Mouse (Mus musculus) midbrain, embryonic 16.5 days (tissue): ENCODE results near the gene Wasf3. TPM values are rescaled to one million over a fixed set of nuclear protein-coding genes. Genes with fewer than 3 reads are reported as not detected.

ENCODE experiments used
- ATAC-seq: fragments of 200-750 bp; cut with Nextera tagmentation; 2 replicates; pipeline ENCODE4 v1.8.0; 2017; ENCODE audit warnings: moderate TSS enrichment
- H3K27ac ChIP-seq: fragments of 300-500 bp; sonication (generic); 2 replicates; pipeline ENCODE4 v1.5.1; 2014; ENCODE audit warnings: mild to moderate bottlenecking, low read length, mixed read lengths
- H3K27me3 ChIP-seq: fragments of 300-500 bp; sonication (generic); 2 replicates; pipeline ENCODE4 v1.6.1; 2014; ENCODE audit warnings: low read depth, low read length, mixed read lengths; ENCODE audit not compliant: control insufficient read depth, insufficient read depth
- H3K36me3 ChIP-seq: fragments of 300-500 bp; sonication (generic); 2 replicates; pipeline ENCODE4 v1.6.1; 2014; ENCODE audit warnings: mild to moderate bottlenecking, low read length, moderate library complexity, mixed read lengths; ENCODE audit not compliant: control insufficient read depth, insufficient read depth
- H3K4me1 ChIP-seq: fragments of 300-500 bp; sonication (generic); 2 replicates; pipeline ENCODE4 v1.6.1; 2014; ENCODE audit warnings: mild to moderate bottlenecking, low read length, mixed read lengths; ENCODE audit not compliant: control insufficient read depth, insufficient read depth
- H3K4me2 ChIP-seq: fragments of 300-500 bp; sonication (generic); 2 replicates; pipeline ENCODE4 v1.6.1; 2014; ENCODE audit warnings: mild to moderate bottlenecking, low read length, mixed read lengths
- H3K4me3 ChIP-seq: fragments of 300-500 bp; sonication (generic); 2 replicates; pipeline ENCODE4 v1.5.1; 2014; ENCODE audit warnings: low read depth, mild to moderate bottlenecking, low read length, moderate library complexity, mixed read lengths
- H3K9ac ChIP-seq: fragments of 300-500 bp; sonication (generic); 2 replicates; pipeline ENCODE4 v1.6.1; 2014; ENCODE audit warnings: low read depth, low read length, mixed read lengths
- H3K9me3 ChIP-seq: fragments of 300-500 bp; sonication (generic); replicated peaks from 2 replicates; pipeline ENCODE4 v1.6.1; 2014; ENCODE audit warnings: mild to moderate bottlenecking, low read length, mixed read lengths; ENCODE audit not compliant: control insufficient read depth, poor library complexity, severe bottlenecking
- WGBS: fragments of 180-500 bp; shearing (Covaris S2); extraction: QIAGEN DNeasy Blood & Tissue Kit; methylation state at CpG from one replicate; pipeline ENCODE4 v1.1.7; 2014; 5-methylcytosine and 5-hydroxymethylcytosine counted together
- polyA plus RNA-seq: library from polyadenylated mRNA; unstranded; fragments of >200 nt; fragmentation: Nextera tagmentation; extraction: Ambion mirVana; gene quantifications from 2 replicates; pipeline ENCODE4 v1.2.1, GENCODE M21; 2015

Wasf3 gene
- polyA plus RNA-seq, 1 experiment from 2014 or later = 21.4 TPM

GRCm38 (mm10) chr5:146446633-146447032 lies 61.8 kb downstream of the Wasf3 start:
- H3K4me3 ChIP-seq = no peak overlapping the region

GRCm38 (mm10) chr5:146451592-146452254 lies 66.9 kb downstream of the Wasf3 start:
- Histone ChIP-seq H3K4me1 (no peaks in the 10 kb centered on the region), H3K27me3 (no peaks in the 10 kb centered on the region), H3K36me3 (peaks cover 12% of the 10 kb centered on the region), H3K9me3 (no peaks in the 10 kb centered on the region), H3K4me3 (no peak overlapping the region), H3K9ac (no peak overlapping the region), H3K27ac (no peak overlapping the region), H3K4me2 (no peak overlapping the region)
- no peak for ATAC-seq
- WGBS = 71% methylated on average over 11 of the region's 11 CpGs

More at GRCm38 (mm10) chr5:146446633-146447032, 61.8 kb downstream of the Wasf3 start:
- Histone ChIP-seq H3K9me3 (no peaks in the 10 kb centered on the region), H3K9ac (no peak overlapping the region), H3K36me3 (peaks cover 2% of the 10 kb centered on the region; the same call in 1 of the 2 replicates), H3K27me3 (no peaks in the 10 kb centered on the region), H3K4me1 (no peaks in the 10 kb centered on the region), H3K27ac (no peak overlapping the region), H3K4me2 (no peak overlapping the region)
- no peak for ATAC-seq
- WGBS = 76% methylated on average over 2 of the region's 2 CpGs

GRCm38 (mm10) chr5:146453556-146453955 lies 68.8 kb downstream of the Wasf3 start:
- ATAC-seq = no peak
- H3K9ac ChIP-seq = no peak overlapping the region
- H3K4me1 ChIP-seq = no peaks in the 10 kb centered on the region
- peaks cover 12% of the 10 kb centered on the region for H3K36me3 ChIP-seq
- 93% methylated on average over 6 of the region's 6 CpGs for WGBS
- no peak overlapping the region for H3K4me3 ChIP-seq
- H3K27me3 ChIP-seq = no peaks in the 10 kb centered on the region
- no peak overlapping the region for H3K4me2 ChIP-seq
- H3K9me3 ChIP-seq = no peaks in the 10 kb centered on the region
- no peak overlapping the region for H3K27ac ChIP-seq

GRCm38 (mm10) chr5:146461612-146462011 lies 76.8 kb downstream of the Wasf3 start:
- no peaks in the 10 kb centered on the region for H3K27me3 ChIP-seq
- H3K36me3 ChIP-seq = peaks cover 15% of the 10 kb centered on the region
- H3K27ac ChIP-seq = no peak overlapping the region
- WGBS = 85% methylated on average over 8 of the region's 8 CpGs
- no peak overlapping the region for H3K9ac ChIP-seq
- no peak for ATAC-seq
- H3K4me1 ChIP-seq = no peaks in the 10 kb centered on the region
- H3K9me3 ChIP-seq = no peaks in the 10 kb centered on the region
- H3K4me2 ChIP-seq = no peak overlapping the region
- H3K4me3 ChIP-seq = no peak overlapping the region

- Histone ChIP-seq H3K27ac (no peak overlapping the region), H3K36me3 (peaks cover 10% of the 10 kb centered on the region), H3K4me2 (no peak overlapping the region), H3K27me3 (no peaks in the 10 kb centered on the region), H3K4me1 (no peaks in the 10 kb centered on the region), H3K4me3 (no peak overlapping the region), H3K9me3 (no peaks in the 10 kb centered on the region), H3K9ac (no peak overlapping the region)
- ATAC-seq = no peak
- WGBS = 95% methylated on average over 19 of the region's 19 CpGs
Observed at GRCm38 (mm10) chr5:146466663-146467062, 81.9 kb downstream of the Wasf3 start.

GRCm38 (mm10) chr5:146468311-146468710 lies 83.5 kb downstream of the Wasf3 start:
- ATAC-seq = no peak
- no peaks in the 10 kb centered on the region for H3K27me3 ChIP-seq
- H3K9me3 ChIP-seq = no peaks in the 10 kb centered on the region
- no peak overlapping the region for H3K4me3 ChIP-seq
- WGBS = 88% methylated on average over 9 of the region's 9 CpGs
- peaks cover 6% of the 10 kb centered on the region for H3K36me3 ChIP-seq
- no peaks in the 10 kb centered on the region for H3K4me1 ChIP-seq
- H3K4me2 ChIP-seq = no peak overlapping the region
- no peak overlapping the region for H3K27ac ChIP-seq
- no peak overlapping the region for H3K9ac ChIP-seq

GRCm38 (mm10) chr5:146470821-146471220 lies 86.0 kb downstream of the Wasf3 start:
- no peak overlapping the region for H3K4me3 ChIP-seq
- WGBS = 92% methylated on average over 9 of the region's 9 CpGs
- no peaks in the 10 kb centered on the region for H3K4me1 ChIP-seq
- no peak for ATAC-seq
- peaks cover 6% of the 10 kb centered on the region for H3K36me3 ChIP-seq
- no peak overlapping the region for H3K4me2 ChIP-seq
- H3K27ac ChIP-seq = no peak overlapping the region
- no peak overlapping the region for H3K9ac ChIP-seq
- no peaks in the 10 kb centered on the region for H3K27me3 ChIP-seq
- no peaks in the 10 kb centered on the region for H3K9me3 ChIP-seq

- no peak for ATAC-seq
- Histone ChIP-seq H3K27ac (no peak overlapping the region), H3K9ac (no peak overlapping the region), H3K36me3 (peaks cover 6% of the 10 kb centered on the region), H3K4me1 (no peaks in the 10 kb centered on the region), H3K9me3 (no peaks in the 10 kb centered on the region), H3K27me3 (no peaks in the 10 kb centered on the region), H3K4me3 (no peak overlapping the region), H3K4me2 (no peak overlapping the region)
- WGBS = 86% methylated on average over 5 of the region's 5 CpGs
Observed at GRCm38 (mm10) chr5:146471311-146471710, 86.5 kb downstream of the Wasf3 start.

GRCm38 (mm10) chr5:146471821-146472220 lies 87.0 kb downstream of the Wasf3 start:
- H3K27ac ChIP-seq = no peak overlapping the region
- WGBS = 90% methylated on average over 12 of the region's 12 CpGs
- no peaks in the 10 kb centered on the region for H3K4me1 ChIP-seq
- H3K4me2 ChIP-seq = no peak overlapping the region
- no peak for ATAC-seq
- peaks cover 6% of the 10 kb centered on the region for H3K36me3 ChIP-seq
- H3K9me3 ChIP-seq = no peaks in the 10 kb centered on the region
- H3K27me3 ChIP-seq = no peaks in the 10 kb centered on the region
- H3K4me3 ChIP-seq = no peak overlapping the region
- H3K9ac ChIP-seq = no peak overlapping the region
